Mouse (Mus musculus): ENCODE data around the gene Grm7.

Grm7 gene

DNA sequence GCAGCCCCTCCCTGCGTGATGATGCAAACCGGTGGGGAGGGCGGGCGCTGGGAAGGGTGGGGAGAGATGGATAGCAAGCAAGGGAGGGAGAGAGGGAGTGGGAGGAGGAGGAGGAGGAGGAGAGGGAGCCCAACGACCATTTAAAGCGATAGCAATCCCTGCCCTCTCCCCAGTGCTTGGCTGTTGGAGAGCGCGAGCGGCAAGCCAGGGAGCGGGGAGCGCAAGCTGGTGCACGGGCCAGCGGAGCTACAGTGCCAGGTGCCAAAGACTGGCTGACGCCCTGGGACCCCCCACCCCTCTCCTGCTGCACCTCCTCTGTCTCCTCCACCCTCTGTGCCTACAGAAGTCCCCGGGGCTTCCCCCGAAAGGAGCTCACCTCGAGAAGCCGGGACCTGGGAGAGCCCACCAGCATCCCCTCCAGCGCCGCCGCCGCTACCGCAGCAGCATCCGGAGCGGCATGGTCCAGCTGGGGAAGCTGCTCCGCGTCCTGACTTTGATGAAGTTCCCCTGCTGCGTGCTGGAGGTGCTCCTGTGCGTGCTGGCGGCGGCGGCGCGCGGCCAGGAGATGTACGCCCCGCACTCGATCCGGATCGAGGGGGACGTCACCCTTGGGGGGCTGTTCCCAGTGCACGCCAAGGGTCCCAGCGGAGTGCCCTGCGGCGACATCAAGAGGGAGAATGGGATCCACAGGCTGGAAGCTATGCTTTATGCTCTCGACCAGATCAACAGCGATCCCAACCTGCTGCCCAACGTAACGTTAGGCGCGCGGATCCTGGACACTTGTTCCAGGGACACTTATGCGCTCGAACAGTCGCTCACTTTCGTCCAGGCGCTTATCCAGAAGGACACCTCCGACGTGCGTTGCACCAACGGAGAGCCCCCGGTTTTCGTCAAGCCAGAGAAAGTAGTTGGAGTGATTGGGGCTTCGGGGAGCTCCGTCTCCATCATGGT is at the start of gene Grm7:
Grm7 (plus strand) TSS at position 171 of the 951 bp plus-strand sequence.
- DNase-seq (ENCODE audit: low read depth, low spot score), result no peak

- no peak for DNase-seq (ENCODE audit: low read depth, low spot score)
These were observed 355 bp upstream of the Grm7 start for GRCm38 (mm10) chr6:110645041-110645410.

DNA sequence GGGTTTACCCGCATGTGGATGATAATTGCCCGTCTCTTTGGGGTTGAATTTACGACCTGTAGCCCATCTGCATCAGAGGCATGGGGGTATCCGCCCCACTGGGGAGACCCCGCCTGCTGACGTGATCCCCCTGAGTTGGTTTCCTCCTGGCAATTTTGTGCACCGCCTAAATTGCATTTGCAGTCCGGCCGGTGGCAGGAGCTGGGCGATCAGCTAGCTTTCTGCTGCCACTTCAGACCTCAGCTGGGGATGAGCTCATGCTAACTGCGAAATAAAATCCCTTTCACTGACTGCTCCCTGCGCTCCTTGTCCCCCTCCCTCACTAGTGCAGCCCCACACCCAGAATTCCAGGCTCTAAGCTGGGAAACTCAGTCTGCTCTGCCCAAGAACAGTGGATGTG is 1.5 kb downstream of the Grm7 start:
- DNase-seq (ENCODE audit: low read depth, low spot score), result no peak

DNA sequence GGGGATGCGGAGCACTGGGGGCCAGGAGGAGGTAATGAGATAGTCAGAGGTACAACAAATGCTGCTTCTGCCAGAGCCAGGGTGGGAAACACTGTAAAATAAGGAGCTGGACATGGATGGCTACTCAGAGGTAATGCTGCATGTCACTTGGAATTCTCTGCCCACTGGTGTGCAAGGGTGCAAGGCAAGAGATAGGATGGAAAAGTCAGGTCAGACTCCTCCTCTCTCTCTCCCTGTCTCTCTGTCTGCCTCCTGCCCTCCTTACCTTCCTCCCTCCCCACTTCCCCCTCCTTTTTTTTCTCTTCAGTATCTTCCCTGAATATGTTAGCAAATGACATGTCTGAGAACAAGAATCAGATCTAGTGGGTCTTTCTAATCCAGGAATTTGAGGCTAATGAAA is 3.8 kb downstream of the Grm7 start:
- no peak for DNase-seq (ENCODE audit: low read depth, low spot score)

GRCm38 (mm10) chr6:110653361-110654001 is 8.1 kb downstream of the Grm7 start:
- no peak for DNase-seq (ENCODE audit: low read depth, low spot score)

DNA sequence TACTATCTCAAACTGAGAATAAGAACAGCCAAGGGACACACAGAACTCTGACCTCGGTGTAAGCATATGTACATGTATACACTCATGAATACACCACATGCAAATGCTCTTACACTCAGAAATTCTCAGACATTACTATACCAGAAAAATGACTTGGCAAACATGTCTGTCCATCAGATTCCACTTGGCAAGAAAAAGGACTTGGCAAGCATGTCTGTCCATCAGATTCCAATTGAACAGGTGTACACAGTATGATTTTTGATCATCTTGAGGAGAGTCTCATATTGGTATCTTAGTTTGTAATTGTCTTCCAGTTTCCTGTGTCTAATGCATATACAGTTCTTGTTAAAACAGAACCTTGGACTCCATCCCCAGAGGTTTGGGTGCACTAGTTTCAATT is 19.1 kb downstream of the Grm7 start:
- no peak for DNase-seq (ENCODE audit: low read depth, low spot score)

DNA sequence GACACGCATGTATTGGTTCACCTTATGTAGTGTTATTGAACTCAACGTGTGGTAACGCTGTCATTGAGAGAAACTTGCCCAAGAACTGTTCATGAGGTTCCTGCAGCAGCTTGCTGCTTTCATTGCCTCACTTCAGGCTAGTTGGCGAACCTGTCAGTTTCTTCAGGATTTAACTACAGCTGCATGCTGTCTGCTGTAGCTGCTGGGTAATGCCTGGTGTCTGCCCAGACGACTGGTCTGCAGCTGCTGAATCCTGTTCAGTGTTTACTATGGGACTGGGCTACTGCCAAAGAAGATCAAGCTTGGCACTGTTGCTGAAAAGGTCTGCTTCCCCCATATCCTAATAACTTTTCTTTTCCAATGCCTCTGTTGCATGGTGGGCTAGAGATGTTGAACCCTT is 23.1 kb downstream of the Grm7 start:
- DNase-seq (ENCODE audit: low read depth, low spot score), result no peak

GRCm38 (mm10) chr6:110690954-110691353 is 45.6 kb downstream of the Grm7 start:
- DNase-seq (ENCODE audit: low read depth, low spot score), result no peak

DNA sequence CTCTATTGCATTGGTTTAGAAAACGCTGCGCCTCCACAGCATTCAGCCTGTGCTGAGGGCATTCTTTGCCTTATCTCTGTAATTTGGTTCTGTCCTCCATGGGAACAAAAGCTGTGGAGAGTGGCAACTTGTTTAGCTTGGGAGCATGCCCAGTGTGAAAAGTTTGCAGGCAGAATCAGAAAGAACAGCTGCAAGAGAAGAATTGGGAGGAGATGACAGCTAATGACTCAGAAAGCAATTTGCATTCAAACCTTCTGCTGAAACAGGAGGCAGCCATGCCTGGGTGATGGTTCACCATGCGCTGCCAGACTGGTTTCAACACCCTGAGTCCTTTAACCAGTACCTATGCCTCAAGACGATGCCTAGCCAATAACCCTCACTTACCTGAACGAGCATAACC is 64.4 kb downstream of the Grm7 start:
- DNase-seq (ENCODE audit: low read depth, low spot score), result peak; percentile 1

- no peak for DNase-seq (ENCODE audit: low read depth, low spot score)
These were observed 69.6 kb downstream of the Grm7 start for GRCm38 (mm10) chr6:110714943-110715342.

DNA sequence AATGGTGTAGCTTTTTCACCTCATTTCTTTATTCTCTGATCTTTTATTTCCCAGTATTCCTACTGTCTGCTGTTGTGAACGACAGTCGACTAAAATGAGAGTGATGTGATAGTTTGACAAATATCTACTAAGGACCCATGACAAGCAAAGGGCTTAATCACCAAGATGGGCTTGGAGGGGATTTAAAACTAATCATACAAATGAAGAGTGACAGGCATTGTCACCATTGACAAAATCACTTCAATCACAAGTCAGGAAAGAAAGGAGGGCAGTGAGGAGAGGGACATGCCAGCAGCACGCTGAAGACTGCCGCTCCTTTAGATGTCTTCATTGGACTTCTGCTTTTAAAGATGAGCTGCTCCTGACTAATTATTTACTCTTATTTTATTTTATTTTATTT is 78.0 kb downstream of the Grm7 start:
- no peak for DNase-seq (ENCODE audit: low read depth, low spot score)

DNA sequence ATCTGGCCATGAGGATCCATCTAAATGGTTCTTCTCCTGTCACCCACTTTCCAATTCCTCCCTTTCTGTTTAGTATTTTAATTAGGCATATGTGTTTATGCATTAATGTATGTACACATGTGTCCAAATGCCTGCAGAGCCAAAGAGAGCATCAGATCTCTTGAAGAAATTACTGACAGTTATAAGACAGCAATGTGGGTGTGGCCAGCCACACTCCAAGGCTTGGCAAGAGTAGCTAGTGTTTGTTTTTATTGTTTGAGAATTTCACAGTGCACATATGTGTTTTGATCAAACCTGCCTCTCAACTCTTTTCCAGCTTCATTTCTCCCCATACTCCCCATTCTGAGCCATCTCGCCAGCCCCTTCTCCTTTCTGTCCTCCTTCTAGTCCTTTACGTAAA is 88.5 kb downstream of the Grm7 start:
- no peak for DNase-seq (ENCODE audit: low read depth, low spot score)

DNA sequence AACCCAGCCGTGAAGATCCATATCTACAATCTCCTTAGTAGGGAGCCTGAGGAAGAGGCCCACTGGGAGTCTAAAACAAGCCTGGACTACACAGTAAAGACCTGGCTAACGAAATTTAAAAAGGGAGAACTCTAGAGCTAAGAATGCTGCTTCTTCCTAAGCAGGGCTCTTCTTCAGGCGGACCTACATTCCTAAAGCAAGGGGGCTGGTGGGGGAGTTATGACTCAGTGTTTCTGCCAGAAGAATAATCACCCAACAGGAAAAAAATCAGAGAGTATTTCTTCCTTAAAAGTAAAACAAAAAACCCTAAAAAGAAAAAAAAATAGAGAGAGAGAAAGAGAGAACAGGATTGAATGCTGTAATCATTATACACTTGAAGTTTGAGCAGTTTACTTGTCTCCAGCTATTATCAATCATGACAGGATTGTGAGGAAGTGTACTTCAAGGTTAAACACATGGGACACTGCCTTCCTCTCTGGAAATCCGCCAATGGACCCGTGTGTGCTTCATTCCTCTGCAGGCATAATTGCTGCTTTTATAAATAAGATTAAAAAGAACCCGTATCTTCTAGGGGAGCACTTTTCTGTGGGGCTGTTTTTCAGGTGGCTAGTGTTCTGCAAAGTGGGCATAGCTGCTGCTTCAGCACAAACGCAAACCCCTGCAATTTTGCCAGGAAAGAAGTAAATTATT is 98.7 kb downstream of the Grm7 start:
- DNase-seq (ENCODE audit: low read depth, low spot score), result no peak

DNA sequence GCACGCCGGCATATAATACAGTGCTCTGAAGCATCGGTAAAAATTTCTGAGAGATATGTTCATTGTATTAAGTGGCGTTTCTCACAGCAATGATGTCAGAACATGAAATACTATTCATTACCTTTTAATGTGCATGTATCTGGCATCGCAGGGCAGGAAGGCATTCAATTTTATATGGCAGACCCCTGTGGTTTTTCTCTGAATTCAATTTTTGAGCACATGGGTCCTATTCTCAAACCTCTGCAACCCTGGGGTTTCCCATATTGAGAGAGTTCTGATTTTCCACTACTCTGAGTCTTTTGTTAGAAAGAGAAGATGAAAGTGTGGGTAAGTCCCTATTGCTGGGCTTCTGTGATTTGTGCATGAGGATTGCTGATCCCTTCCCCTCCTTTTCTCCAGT is 110.5 kb downstream of the Grm7 start:
- DNase-seq (ENCODE audit: low read depth, low spot score), result no peak

DNA sequence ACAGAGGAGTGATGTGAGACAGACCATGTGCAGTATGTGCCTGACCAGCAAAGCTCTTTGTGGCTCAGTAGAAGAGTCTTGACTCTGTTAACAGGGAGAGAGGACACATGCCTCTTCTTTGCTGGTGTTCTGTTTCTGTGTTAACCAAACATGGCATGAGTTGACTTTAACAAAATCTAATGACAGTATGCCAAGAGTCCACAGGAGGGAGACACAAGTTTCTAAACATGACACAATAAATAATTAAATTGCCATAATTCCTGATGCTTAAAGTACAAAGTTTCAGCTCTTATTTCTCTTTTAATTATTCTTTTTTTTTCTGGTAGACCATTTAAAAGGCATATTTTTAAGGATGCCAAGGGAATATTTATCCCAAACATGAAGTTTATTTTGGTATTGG is 124.2 kb downstream of the Grm7 start:
- DNase-seq (ENCODE audit: low read depth, low spot score), result no peak

- DNase-seq (ENCODE audit: low read depth, low spot score), result no peak
These were observed 127.3 kb downstream of the Grm7 start for GRCm38 (mm10) chr6:110772652-110773051.

GRCm38 (mm10) chr6:110776046-110776445 is 130.7 kb downstream of the Grm7 start:
- DNase-seq (ENCODE audit: low read depth, low spot score), result no peak

DNA sequence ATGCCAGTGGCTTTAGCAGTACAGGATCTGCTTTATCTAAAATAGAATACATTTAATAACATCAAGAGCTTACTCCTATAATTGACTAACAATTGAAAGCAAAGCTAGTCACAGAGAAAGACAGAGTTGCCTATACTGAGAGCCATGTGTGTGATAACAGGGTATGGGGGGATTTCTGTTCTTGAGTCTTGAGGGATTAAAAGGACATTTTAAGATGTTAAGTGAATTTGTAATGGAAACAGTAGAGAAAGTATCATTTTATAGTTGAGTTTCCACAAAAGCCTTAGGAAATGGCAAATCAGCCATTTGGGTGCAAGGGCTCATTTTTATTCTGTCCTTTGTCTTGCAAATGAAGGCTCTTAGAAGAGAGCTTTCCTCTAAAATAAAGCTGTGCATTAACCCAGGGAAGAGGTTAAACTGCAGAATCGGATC is 140.1 kb downstream of the Grm7 start:
- DNase-seq (ENCODE audit: low read depth, low spot score), result no peak

DNA sequence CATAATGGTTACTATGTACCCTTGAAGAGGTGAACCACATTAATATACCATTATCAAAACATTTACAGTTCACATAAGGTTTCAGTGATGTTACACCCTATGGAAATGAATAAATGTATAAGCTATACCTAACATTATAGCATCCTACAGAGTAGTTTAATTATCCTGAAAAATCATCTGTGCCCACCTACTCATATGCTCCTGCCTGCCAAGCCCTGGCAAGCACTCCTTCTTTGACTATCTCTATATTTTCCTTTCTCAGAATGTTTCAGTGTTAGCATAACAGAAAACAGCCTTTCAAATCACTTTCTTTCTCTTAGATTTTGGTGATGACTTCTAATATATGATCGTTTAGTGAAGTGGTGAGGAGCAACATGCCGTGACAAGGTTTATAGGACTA is 147.3 kb downstream of the Grm7 start:
- DNase-seq (ENCODE audit: low read depth, low spot score), result no peak

GRCm38 (mm10) chr6:110807481-110807880 is 162.1 kb downstream of the Grm7 start:
- DNase-seq (ENCODE audit: low read depth, low spot score), result no peak

DNA sequence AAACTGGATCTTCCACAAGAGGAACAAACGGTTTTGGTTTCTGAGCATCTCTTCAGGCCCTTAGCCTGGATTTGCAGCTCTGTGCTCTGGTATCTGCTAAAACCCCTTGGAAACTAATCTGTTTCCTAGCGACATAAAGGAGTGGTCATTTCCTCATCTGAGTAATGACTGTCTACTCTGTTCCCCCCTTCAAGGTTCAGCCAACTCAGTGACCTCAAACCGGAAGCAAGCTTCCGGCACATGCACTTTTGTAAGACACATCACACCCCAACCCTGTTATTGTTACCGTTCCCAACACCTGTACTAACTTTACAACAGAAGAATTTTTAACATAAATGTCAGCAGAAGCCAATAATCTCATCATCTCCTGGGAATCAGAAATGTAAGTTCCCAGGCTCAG is 166.8 kb downstream of the Grm7 start:
- DNase-seq (ENCODE audit: low read depth, low spot score), result no peak

- DNase-seq (ENCODE audit: low read depth, low spot score), result no peak
These were observed 172.9 kb downstream of the Grm7 start for GRCm38 (mm10) chr6:110818236-110818635.
